ENCODE assay signal across 9 mouse cellular contexts in the genomic region with DNA sequence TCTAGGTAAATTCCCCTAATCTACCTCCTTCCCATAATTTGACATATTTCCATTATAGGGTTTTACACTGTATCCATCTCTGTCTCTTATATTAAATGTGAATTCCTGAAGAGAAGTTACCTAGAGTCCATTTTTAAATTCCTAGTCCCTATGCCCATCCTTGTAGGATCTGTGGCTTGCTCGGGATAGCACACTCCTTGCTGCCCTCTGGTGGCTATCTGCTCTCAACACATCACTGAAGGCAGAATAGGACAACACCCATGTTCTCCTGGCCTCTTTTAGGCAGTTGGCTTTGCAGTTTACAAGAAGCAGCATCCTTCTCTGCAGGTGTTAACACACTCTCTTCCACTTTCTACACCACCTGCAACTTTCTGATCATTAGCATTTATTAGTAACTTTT. TPM values are rescaled to one million over a fixed set of nuclear protein-coding genes. Genes with fewer than 3 reads are reported as not detected.
DNase-seq lines count a peak whose midpoint lies in the region; ATAC-seq and TF ChIP-seq lines count a peak whose summit lies in the region.
"Had no signal": no experiment of that assay in that cellular context is flagged by ENCODE, and none has a peak within 500 bp of the region (broad histone marks: within the 10 kb centered on the region; RNA-seq: fewer than 3 reads in every experiment).

No protein-coding gene starts in this region.

- H3K36me3 ChIP-seq in forebrain, embryonic 10.5 days (replicated peaks), result peaks cover under 1% of the 10 kb centered on the region
- no peaks in the 10 kb centered on the region for H3K36me3 ChIP-seq in forebrain, embryonic 12.5 days (replicated peaks)
- H3K36me3 ChIP-seq in neural tube, embryonic 15.5 days, result no peaks in the 10 kb centered on the region
- no peaks in the 10 kb centered on the region for H3K36me3 ChIP-seq in stomach, postnatal 0 days (ENCODE audit: control insufficient read depth, insufficient read depth, low read length)
- H3K36me3 ChIP-seq: neural tube, embryonic 12.5 days had no signal

- ATAC-seq in forebrain, embryonic 12.5 days (ENCODE audit: low FRiP score), result no peak
- ATAC-seq in neural tube, embryonic 15.5 days (ENCODE audit: low FRiP score), result no peak
- no peak for ATAC-seq in stomach, postnatal 0 days (ENCODE audit: low FRiP score, low TSS enrichment)

- no peak for TF ChIP-seq EP300 in stomach, postnatal 0 days (optimal IDR thresholded peaks at IDR 0.05)

- H3K4me1 ChIP-seq in forebrain, embryonic 10.5 days, result peaks cover 8% of the 10 kb centered on the region
- H3K4me1 ChIP-seq in forebrain, embryonic 12.5 days, result peaks cover 8% of the 10 kb centered on the region
- H3K4me1 ChIP-seq in neural tube, embryonic 15.5 days, result peaks cover 11% of the 10 kb centered on the region
- H3K4me1 ChIP-seq in stomach, postnatal 0 days (replicated peaks; ENCODE audit: control insufficient read depth, insufficient read depth), result 0 out of 2 replicates have a peak, but pooled peaks cover 2% of the 10 kb centered on the region

- 0% methylated on average over 1 of the region's 1 CpGs for WGBS in forebrain, embryonic 10.5 days
- 3% methylated on average over 1 of the region's 1 CpGs for WGBS in forebrain, embryonic 12.5 days
- 2% methylated on average over 1 of the region's 1 CpGs for WGBS in neural tube, embryonic 15.5 days
- WGBS in stomach, postnatal 0 days, result 10% methylated on average over 1 of the region's 1 CpGs

- no peak overlapping the region for H3K4me2 ChIP-seq in forebrain, embryonic 12.5 days
- H3K4me2 ChIP-seq in neural tube, embryonic 15.5 days, result no peak overlapping the region
- no peak overlapping the region for H3K4me2 ChIP-seq in stomach, postnatal 0 days (replicated peaks; ENCODE audit: low read depth)
- H3K4me2 ChIP-seq: neural tube, embryonic 12.5 days had no signal

- no peak overlapping the region for H3K9ac ChIP-seq in forebrain, embryonic 12.5 days
- no peak overlapping the region for H3K9ac ChIP-seq in neural tube, embryonic 15.5 days (replicated peaks)
- no peak overlapping the region for H3K9ac ChIP-seq in stomach, postnatal 0 days (ENCODE audit: low read length)
- H3K9ac ChIP-seq: neural tube, embryonic 12.5 days had no signal

- H3K27ac ChIP-seq in forebrain, embryonic 10.5 days, result no peak overlapping the region
- no peak overlapping the region for H3K27ac ChIP-seq in forebrain, embryonic 12.5 days
- no peak overlapping the region for H3K27ac ChIP-seq in neural tube, embryonic 15.5 days (replicated peaks)
- no peak overlapping the region for H3K27ac ChIP-seq in stomach, postnatal 0 days (replicated peaks)
- H3K27ac ChIP-seq: neural tube, embryonic 12.5 days had no signal

- no peak overlapping the region for H3K4me3 ChIP-seq in forebrain, embryonic 10.5 days
- no peak overlapping the region for H3K4me3 ChIP-seq in forebrain, embryonic 12.5 days (replicated peaks)
- H3K4me3 ChIP-seq in neural tube, embryonic 15.5 days (replicated peaks), result no peak overlapping the region
- H3K4me3 ChIP-seq in stomach, postnatal 0 days (ENCODE audit: low read depth, low read length), result no peak overlapping the region
- H3K4me3 ChIP-seq: neural tube, embryonic 12.5 days had no signal

- peak; percentile 91 for TF ChIP-seq CTCF in stomach, postnatal 0 days (IDR thresholded peaks at IDR 0.05; ENCODE audit: low read depth)

- DNase-seq in forebrain, embryonic 10.5 days (ENCODE audit: extremely low spot score, low spot score), result peak; percentile 32
- DNase-seq in neural tube, embryonic 10.5 days (ENCODE audit: extremely low spot score, low spot score), result peak; percentile 28
- peak; percentile 41 for DNase-seq in c-Kit-positive CD71-positive TER-119-positive erythroid progenitor cells, embryonic 14.5 days (ENCODE audit: low spot score)
- DNase-seq in forelimb bud, embryonic 11.5 days (ENCODE audit: low read depth, low spot score), result peak; percentile 39
- peak; percentile 61 to 69 for DNase-seq in left cerebral cortex, postnatal 25 days (ENCODE audit: low spot score in 2 of 2)
- DNase-seq in stomach, postnatal 0 days (ENCODE audit: low spot score), result peak; percentile 61

- no peaks in the 10 kb centered on the region for H3K9me3 ChIP-seq in forebrain, embryonic 10.5 days
- no peaks in the 10 kb centered on the region for H3K9me3 ChIP-seq in forebrain, embryonic 12.5 days
- no peaks in the 10 kb centered on the region for H3K9me3 ChIP-seq in neural tube, embryonic 15.5 days (replicated peaks)
- H3K9me3 ChIP-seq in stomach, postnatal 0 days (ENCODE audit: control insufficient read depth, low read length), result no peaks in the 10 kb centered on the region
- H3K9me3 ChIP-seq: neural tube, embryonic 12.5 days had no signal

- H3K27me3 ChIP-seq in forebrain, embryonic 10.5 days (ENCODE audit: poor library complexity, severe bottlenecking), result no peaks in the 10 kb centered on the region
- no peaks in the 10 kb centered on the region for H3K27me3 ChIP-seq in forebrain, embryonic 12.5 days
- no peaks in the 10 kb centered on the region for H3K27me3 ChIP-seq in neural tube, embryonic 15.5 days (replicated peaks)
- no peaks in the 10 kb centered on the region for H3K27me3 ChIP-seq in stomach, postnatal 0 days (ENCODE audit: control insufficient read depth, insufficient read depth, low read length)
- H3K27me3 ChIP-seq: neural tube, embryonic 12.5 days had no signal

- intact Hi-C loops in left cerebral cortex, postnatal 25 days (cut with DNase I), result no loop called here

RNA-seq across cellular contexts. Expression of gene Snx19, which starts 4.0 kb away (rescaled TPM):
- 22.0 and 22.9 TPM in 2 replicates for polyA plus RNA-seq in forebrain, embryonic 10.5 days (2016; fragmentation: Nextera tagmentation; extraction: Ambion mirVana)
- polyA plus RNA-seq in forebrain, embryonic 12.5 days (2016; fragmentation: Nextera tagmentation; extraction: Ambion mirVana), result 25.7 and 29.0 TPM in 2 replicates
- 21.9 TPM in 2 replicates for polyA plus RNA-seq in neural tube, embryonic 15.5 days (2015; fragmentation: Nextera tagmentation; extraction: Ambion mirVana)
- 10 to 100 TPM; 42.6 to 48.1 TPM for total RNA-seq in left cerebral cortex, postnatal 25 days (2021)
- 6.7 and 7.4 TPM in 2 replicates for polyA plus RNA-seq in stomach, postnatal 0 days (2015; fragmentation: Nextera tagmentation; extraction: Ambion mirVana)
